Mouse (Mus musculus) testis, postnatal 14 days (tissue): ENCODE data around the gene Gmppa.

Experiments used
- DNase-seq: peaks from one replicate; pipeline ENCODE4 v3.0.0; 2021; ENCODE audit warnings: low spot score

Gmppa gene

GRCm38 (mm10) chr1:75455433-75455832 lies 19.7 kb downstream of the Gmppa start:
- DNase-seq, result no peak

DNA sequence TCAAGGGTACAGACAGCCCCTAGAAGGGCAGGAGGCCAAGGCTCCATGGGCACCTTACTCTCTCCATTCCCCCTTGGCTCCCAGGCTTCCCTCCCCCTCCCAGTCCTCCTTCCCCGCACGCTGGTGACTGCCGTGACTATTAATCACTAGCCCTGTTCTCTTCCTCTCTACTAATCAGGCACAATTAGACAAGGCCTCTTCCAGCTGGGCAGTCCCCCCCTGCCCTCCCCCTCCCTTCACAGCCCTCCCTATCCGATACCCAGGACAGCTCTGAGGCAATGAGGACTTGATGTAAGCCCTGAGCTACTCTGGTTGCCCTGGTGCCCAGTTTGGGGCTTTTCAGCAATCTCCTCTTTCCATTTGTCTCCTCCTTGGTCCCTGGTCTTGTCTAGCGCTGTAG lies 20.2 kb downstream of the Gmppa start:
- DNase-seq, result no peak

- DNase-seq, result no peak
These were observed 21.2 kb downstream of the Gmppa start for GRCm38 (mm10) chr1:75456746-75457564.

- no peak for DNase-seq
These were observed 21.9 kb downstream of the Gmppa start for GRCm38 (mm10) chr1:75457710-75458024.

GRCm38 (mm10) chr1:75458025-75458788 lies 22.5 kb downstream of the Gmppa start:
- no peak for DNase-seq

DNA sequence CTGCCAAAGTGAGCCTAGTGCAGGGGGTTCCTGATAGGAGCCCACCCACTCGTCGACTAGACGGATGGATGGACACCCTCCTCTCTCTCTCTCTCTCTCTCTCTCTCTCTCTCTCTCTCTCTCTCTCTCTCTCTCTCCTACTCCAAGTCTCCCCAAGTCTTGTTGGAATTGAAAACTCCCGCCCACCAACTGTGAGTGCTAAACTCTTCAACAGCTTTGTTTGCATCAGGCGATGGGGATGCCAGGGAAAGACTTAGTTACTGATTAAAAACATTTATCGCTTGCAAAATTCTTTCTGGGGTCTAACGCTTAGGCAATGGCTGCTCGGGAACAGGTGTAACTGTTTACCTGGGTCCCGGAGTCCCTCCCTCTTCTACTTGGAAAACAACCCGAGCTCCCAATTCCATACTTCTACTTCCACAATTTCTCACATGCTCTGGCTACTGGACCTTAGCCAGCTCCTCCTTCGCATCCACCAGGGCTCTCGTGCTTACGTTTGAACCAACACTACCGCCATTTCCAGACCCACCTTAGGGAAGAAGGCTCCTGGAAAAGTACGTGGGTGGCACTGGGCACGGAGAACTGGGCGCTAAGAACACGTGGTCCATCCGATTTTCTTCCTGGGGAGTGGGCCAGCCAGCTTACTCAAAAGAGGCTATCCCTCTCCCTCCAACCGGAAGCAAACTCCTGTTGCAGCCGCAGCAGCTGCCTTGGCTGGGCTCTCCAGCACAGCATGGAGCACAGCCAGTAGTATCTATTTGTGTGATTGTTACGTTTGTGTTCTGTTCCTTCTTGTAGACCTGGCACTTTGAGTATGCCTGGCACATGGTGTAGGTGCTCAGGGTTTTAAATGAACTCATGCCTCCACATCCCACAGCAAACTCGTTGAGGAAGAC lies 23.3 kb downstream of the Gmppa start:
- DNase-seq, result no peak

- no peak for DNase-seq
These were observed 24.6 kb downstream of the Gmppa start for GRCm38 (mm10) chr1:75460297-75460696.

DNA sequence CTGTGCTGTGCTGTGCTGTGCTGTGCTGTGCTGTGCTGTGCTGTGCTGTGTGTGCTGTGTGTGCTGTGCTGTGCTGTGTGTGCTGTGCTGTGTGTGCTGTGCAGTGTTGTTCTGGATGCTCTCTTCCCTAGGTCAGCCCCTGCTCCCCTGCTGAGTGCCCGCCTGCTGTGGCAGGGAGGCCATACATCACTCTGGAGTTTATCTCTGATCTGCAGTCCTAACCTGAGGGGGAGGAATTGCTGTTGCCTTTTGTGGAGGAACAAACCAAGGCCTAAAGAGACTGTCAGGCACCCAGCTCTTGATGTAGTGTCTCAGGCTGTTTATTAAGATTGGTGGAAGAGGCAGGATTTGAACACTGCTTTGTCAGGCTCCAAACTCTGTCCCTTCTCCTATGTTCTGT lies 26.9 kb downstream of the Gmppa start:
- no peak for DNase-seq

DNA sequence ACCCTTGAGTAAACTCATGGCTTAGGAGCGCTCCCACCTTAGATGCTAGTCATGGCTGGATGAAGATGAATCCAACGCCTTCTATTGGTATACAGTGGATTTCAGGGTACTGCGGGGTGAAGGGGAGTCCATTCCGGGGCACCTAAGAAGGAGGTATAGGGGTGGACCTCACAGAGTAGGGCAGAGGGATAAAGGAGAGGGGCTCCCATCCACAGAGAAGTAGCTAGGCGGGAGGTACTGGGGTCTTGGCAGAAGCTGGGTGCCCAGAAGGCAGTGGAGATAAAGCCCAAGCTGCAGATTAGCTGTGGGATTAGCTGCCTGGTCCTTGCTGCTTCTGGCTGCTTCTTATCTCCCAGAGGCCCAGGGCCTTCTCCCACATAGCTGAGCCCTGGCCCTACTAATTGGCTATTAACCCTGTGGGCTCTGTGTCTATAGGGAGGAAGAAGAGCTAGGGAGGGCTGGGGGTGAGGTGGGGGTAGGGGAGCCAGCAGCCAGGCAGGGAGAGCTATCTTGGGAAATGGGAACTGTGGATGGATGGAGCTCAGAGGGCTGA lies 28.0 kb downstream of the Gmppa start:
- no peak for DNase-seq

DNA sequence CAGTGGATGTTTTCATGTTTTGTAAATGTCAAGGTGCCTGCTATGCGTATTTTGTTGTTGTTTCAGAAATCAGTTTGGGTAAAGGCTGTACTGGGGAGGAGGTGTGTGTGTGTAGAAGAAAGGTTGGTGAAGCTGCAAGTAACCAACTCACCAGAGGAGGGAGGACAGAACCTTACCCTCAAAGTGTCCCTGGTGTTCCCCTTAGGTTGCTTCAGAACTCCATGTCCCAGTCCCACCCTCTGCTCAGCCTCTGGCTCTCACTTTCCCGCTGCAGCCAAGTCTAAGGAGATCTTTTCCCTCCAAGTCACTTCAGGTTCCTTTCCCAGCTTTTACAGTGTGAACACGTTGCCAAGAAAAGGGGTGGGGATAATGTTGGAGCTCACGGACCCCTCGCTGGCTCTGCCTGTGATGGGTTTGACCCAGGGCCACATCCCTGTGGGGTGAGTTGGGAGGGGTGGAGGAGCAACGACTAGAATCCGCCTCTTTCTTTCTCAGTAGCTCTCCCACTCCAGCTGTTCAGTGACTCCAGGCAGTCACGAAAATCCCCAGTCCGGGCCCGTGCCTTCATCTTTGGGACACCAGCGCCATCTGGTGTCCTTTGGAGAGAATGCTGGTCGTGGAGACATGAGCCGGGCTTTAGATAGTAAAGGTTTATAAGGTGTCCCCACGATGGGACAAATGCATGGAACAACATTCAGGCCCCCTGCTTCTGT lies 31.6 kb downstream of the Gmppa start:
- peak; percentile 70 for DNase-seq

- DNase-seq, result peak; percentile 73
These were observed 33.6 kb downstream of the Gmppa start for GRCm38 (mm10) chr1:75469287-75469825.

DNA sequence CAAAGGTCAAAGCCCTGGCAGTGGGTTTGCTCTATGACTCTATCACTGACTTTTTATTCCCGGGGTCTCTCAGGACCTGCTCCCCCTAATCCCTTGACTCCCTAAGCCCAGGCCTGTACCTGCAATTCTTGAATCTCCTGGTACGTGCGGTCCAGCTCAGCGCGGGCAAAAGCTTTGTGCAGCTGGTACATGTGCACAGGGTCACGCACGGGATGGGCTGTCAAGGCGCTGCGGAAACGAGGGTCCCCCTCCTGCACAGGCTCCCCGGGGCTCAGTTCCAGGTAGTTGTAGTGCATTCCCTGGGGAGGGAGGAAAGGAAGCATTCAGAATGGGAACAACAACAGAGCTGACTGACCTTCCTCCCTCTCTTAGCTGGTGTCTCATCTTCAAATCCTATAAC lies 40.7 kb downstream of the Gmppa start:
- no peak for DNase-seq

- peak; percentile 84 for DNase-seq
These were observed 41.7 kb downstream of the Gmppa start for GRCm38 (mm10) chr1:75477264-75477965.

- no peak for DNase-seq
These were observed 42.2 kb downstream of the Gmppa start for GRCm38 (mm10) chr1:75477966-75478290.

- peak; percentile 61 for DNase-seq
These were observed 42.8 kb downstream of the Gmppa start for GRCm38 (mm10) chr1:75478497-75478896.

- DNase-seq, result peak; percentile 98
These were observed 43.3 kb downstream of the Gmppa start, which contains the start of the genes Chpf and Tmem198 for GRCm38 (mm10) chr1:75478916-75479634. TSS of gene Chpf (minus strand) at chr1:75479307. TSS of gene Tmem198 (plus strand) at chr1:75479532.

DNA sequence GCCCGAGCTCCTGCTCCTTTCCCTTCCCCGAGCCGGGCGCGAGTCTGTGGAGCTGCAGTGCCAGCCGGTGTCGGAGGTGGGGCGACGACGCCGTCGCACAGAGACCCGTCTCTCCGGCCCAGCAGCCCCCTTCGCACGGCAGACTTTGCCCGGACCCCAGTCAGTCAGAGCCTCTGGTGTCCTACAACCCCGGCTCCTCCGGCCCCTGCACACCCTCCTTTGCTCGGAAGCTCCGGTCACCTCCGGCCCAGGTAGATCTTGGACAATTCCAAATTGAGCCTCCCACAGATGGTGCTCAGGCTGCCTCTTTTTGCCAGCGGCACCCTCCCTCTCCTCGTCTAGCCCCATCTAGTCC lies 43.9 kb downstream of the Gmppa start:
- DNase-seq, result no peak

DNA sequence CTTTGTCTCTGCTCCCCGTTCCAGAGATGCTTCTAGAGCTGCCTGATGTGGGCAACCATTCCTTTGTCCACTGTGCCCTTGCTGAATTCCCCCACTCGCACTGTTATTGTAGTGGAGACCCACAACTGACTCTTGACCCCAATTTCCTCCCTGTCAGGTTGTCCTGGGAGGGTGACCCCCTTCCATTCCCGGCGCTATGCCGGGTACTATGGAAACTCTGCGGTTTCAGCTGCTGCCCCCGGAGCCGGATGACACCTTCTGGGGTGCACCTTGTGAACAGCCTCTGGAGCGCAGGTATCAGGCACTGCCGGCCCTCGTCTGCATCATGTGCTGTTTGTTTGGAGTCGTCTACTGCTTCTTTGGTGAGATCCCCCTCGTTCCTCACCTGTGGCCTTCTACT lies 44.3 kb downstream of the Gmppa start:
- no peak for DNase-seq

- DNase-seq, result no peak
These were observed 45.0 kb downstream of the Gmppa start for GRCm38 (mm10) chr1:75480735-75481134.

DNA sequence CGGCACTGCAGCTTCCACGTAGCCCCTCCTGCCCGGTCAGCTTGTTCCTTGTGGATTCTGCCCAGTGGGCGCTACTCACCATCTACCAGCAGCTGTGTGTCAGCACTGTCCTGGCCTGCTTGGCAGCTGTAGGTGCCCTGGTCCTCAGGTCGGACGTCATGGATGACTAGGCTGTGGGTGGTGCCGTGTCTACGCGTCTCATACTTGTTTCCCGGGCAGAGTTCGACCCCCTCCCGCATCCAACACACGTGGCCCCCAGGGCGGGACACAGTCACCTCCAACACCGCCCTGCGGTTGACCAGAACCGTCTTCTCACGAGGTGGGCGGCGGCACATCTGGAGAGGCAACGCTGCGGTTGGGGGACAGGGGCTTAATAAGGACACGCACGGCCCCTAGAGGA lies 50.8 kb downstream of the Gmppa start:
- DNase-seq, result no peak
